Mouse (Mus musculus): ENCODE measurements around the gene Gnpda2. TPM values are rescaled to one million over a fixed set of nuclear protein-coding genes. Genes with fewer than 3 reads are reported as not detected.

Gene Gnpda2
- polyA plus RNA-seq, 1 experiment from 2014 or later, result 44.8 TPM

Other genes starting within 250 kb of the Gnpda2 start
- not detected in 2 replicates for gene Yipf7, start 49.7 kb downstream of the Gnpda2 start, polyA plus RNA-seq (2015; fragmentation: Nextera tagmentation; extraction: Ambion mirVana)
- 50.8 and 54.6 TPM in 2 replicates for gene Guf1, start 35.4 kb downstream of the Gnpda2 start, polyA plus RNA-seq (2015; fragmentation: Nextera tagmentation; extraction: Ambion mirVana)

All from stomach, embryonic 15.5 days (tissue).